Mouse (Mus musculus) erythroblast, embryonic 14.5 days (primary cell): ENCODE data around the gene Cdh23. TPM values are rescaled to one million over a fixed set of nuclear protein-coding genes. Genes with fewer than 3 reads are reported as not detected.

Experiments used
- H3K27me3 ChIP-seq: 2 replicates; pipeline ENCODE4 v1.6.1; 2012; ENCODE audit warnings: inconsistent platforms; ENCODE audit not compliant: control insufficient read depth
- H3K36me3 ChIP-seq: 2 replicates; pipeline ENCODE4 v1.6.1; 2012; ENCODE audit warnings: mild to moderate bottlenecking, inconsistent platforms; ENCODE audit not compliant: control insufficient read depth
- H3K4me1 ChIP-seq: 2 replicates; pipeline ENCODE4 v1.6.1; 2012; ENCODE audit warnings: inconsistent platforms; ENCODE audit not compliant: control insufficient read depth
- H3K4me3 ChIP-seq: replicated peaks from 2 replicates; pipeline ENCODE3; 2012; ENCODE audit warnings: moderate library complexity, mild to moderate bottlenecking, inconsistent platforms
- H3K9me3 ChIP-seq: 2 replicates; pipeline ENCODE4 v1.6.1; 2012; ENCODE audit warnings: low read length, inconsistent platforms, mixed read lengths; ENCODE audit not compliant: control insufficient read depth
- GATA1 ChIP-seq: IDR thresholded peaks from 2 replicates; pipeline ENCODE4 v1.6.1; 2012; ENCODE audit warnings: low read length, inconsistent platforms, mixed read lengths
- TAL1 ChIP-seq: IDR thresholded peaks from 3 replicates; pipeline ENCODE4 v1.6.1; 2012; ENCODE audit warnings: low read length, inconsistent platforms, mixed read lengths
- polyA plus RNA-seq: library from polyadenylated mRNA; stranded (reverse); fragments of >175 nt; gene quantifications from 2 replicates; pipeline ENCODE4 v1.2.3, GENCODE M21; 2012

Cdh23 gene
- polyA plus RNA-seq, 1 experiment, result 0.01 TPM

DNA sequence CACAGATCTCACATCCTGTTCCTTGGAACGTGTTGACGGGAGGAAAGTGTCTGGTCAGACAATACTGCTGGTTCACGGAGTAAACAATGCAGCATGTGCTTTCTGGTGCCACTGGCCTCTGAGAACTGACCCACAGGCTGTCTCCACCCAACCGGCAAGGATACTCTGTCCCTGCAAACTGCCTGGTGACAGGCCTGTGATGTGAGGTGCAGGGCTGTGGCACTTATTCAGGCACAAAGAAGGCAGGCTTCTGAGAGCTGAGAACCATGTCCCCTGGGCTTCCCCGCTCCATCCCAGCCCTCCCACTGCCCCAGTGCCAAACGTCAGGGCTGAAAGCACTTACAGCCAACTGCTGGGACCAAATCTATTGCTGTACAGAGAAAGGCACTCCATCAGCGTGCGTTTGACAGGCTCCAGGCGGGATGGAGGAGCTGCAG is 137.8 kb downstream of the Cdh23 start:
- Histone ChIP-seq H3K36me3 (no peaks in the 10 kb centered on the region), H3K4me3 (no peak overlapping the region), H3K27me3 (no peaks in the 10 kb centered on the region), H3K9me3 (no peaks in the 10 kb centered on the region), H3K4me1 (no peaks in the 10 kb centered on the region)
- no peak for TF ChIP-seq GATA1
- TF ChIP-seq TAL1, result no peak

DNA sequence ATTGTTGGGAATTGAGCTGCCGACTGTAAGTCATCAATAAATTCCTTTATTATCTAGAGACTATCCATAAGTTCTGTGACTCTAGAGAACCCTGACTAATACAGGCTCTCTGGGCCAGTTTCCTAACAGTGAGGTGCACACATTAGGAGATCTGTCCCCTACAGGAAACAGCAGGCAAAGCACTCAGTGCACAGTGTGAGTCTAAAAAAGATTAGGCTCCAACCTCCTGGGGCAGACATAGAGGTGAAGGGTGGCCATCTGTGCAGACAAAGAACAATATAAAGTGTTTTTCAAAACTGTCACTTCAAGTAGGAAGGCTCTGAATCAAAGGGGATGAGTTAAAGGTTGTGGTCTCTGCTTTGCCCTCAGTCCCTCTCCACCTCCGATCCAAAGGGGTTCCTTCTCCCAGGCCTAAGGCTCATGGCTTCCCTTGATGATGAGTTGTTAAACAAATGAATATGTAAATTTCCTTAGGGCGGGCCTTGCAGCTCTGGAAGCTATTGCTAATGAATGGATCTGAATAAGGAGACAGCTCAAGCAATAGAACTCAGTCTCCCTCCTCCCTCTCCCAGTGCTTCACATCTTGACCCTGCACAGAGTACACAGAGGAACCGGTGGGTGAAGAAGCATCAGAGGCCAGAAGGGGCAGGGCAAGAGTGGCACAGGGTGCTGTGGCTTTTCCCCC is 143.2 kb downstream of the Cdh23 start:
- no peaks in the 10 kb centered on the region for H3K36me3 ChIP-seq
- TF ChIP-seq TAL1, result no peak
- TF ChIP-seq GATA1, result no peak
- H3K9me3 ChIP-seq, result no peaks in the 10 kb centered on the region
- H3K27me3 ChIP-seq, result no peaks in the 10 kb centered on the region
- no peaks in the 10 kb centered on the region for H3K4me1 ChIP-seq
- no peak overlapping the region for H3K4me3 ChIP-seq

DNA sequence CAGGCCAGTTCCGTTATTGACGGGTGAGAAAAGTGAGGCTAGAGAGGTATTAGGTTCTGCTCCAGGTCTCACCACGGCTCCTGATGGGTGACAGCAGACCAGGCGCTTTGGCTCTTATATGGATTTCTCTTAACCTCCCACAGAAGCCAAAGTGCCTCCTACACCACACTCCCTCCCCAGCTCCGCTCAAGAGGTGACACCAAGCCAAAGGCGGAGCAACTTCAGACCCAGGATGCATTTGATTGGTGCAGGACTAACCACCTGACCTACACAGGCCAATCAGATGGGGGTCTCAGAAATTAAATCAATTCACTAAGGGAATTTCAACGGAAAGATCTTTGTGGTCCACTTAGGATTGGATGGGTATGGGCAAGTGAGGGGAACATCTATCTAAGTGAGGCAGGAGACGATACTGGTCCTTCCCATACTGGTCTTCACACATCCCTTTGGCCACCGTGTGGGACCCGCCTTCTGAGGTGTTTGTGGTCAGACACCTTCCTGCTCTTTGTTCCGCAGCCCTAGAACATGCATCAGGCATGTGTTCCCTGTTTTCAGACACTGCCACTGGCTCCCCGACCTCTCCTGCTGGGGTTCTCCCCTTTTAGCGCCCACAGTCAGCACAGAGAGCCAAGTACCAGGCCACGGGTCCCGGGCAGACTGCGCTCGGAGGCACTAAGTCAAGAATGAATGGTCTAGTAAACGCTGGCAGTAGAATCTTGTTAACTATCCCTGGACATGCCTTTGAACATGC is 157.0 kb downstream of the Cdh23 start:
- Histone ChIP-seq H3K4me3 (no peak overlapping the region), H3K27me3 (no peaks in the 10 kb centered on the region), H3K9me3 (no peaks in the 10 kb centered on the region; the same call in 1 of the 2 replicates), H3K4me1 (peaks cover 4% of the 10 kb centered on the region), H3K36me3 (no peaks in the 10 kb centered on the region)
- TF ChIP-seq GATA1 (no peak), TAL1 (no peak)

DNA sequence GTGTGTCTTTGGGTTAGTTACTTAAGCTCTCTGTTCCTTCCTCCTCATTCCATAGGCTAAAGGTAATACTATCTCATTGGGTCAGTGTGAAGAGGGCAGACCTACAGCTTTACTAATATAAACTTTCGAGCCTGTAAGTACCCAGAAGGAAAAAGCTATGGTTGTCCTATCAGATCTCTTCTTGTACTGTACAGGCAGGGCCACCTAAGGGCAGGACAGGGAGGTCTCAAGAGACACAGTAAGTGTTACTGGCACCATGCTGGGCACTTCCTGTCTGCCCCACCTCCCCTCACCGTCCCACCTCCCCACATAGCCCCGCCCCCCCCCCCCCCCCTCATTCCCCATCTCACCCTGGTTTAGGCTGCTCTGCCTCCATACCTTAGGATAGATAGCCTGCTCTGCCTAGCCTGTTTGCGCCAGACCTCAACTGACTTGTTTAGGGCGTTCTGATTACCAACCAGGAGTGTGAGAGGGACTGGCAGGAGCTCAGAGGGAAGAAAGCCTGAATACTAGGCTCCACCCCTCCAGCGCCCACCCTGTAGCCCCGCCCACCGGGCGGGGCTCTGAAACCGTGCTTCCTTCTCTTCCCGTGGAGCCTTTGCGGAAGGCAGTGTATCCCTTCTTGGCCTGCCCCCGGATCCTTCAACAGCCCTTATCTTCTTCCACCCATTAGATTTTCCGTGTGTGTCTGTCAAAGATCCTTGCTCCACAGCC is 160.0 kb downstream of the Cdh23 start:
- H3K4me1 ChIP-seq, result peaks cover 4% of the 10 kb centered on the region
- TF ChIP-seq TAL1 (no peak), GATA1 (no peak)
- no peak overlapping the region for H3K4me3 ChIP-seq
- no peaks in the 10 kb centered on the region for H3K36me3 ChIP-seq
- H3K9me3 ChIP-seq, result no peaks in the 10 kb centered on the region
- no peaks in the 10 kb centered on the region for H3K27me3 ChIP-seq

DNA sequence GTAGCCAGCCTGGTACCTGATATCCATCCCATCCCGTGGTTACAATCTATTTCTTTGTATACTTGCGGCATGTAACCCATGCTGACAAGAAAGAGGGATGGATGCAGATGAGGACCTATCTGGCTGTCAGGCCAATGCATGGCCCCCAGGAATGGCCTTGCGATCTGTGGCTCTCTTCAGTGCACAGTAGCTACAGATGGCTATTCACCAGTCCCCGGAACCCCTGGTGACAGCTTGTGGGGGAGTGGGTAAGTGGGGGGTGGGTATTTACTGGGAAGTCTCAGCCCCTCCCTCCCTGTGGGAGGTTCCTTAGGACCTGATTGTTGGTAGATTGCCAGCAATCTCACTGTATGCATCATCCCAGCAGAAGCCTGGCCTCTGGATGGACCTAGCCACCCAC is 163.8 kb downstream of the Cdh23 start:
- TF ChIP-seq TAL1, result no peak
- TF ChIP-seq GATA1, result no peak
- Histone ChIP-seq H3K4me1 (peaks cover 4% of the 10 kb centered on the region), H3K4me3 (no peak overlapping the region), H3K36me3 (no peaks in the 10 kb centered on the region), H3K27me3 (peaks cover 2% of the 10 kb centered on the region; the same call in 1 of the 2 replicates), H3K9me3 (no peaks in the 10 kb centered on the region)

DNA sequence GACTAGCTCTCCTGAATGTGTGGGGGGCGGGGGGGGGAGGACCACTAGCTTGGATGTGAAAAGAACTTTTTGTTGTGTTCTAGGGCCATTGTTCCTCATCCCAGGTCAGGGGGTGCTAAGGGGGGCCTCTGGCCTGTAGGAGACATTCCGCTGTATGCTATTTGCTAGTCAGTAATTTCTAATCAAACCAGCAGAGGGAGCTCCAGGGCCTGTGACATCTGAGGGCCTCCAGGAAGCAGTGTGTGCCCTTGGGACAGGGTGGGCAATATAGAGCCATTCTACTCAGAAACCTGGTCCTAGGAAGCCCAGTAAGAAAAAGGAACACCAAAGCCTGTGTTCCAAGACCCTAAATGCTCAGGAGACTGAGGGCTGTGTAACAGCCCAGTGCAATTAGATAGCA is 164.9 kb downstream of the Cdh23 start:
- no peaks in the 10 kb centered on the region for H3K4me1 ChIP-seq
- TF ChIP-seq TAL1, result no peak
- no peak for TF ChIP-seq GATA1
- H3K36me3 ChIP-seq, result no peaks in the 10 kb centered on the region
- H3K27me3 ChIP-seq, result peaks cover 2% of the 10 kb centered on the region; the same call in 1 of the 2 replicates
- no peaks in the 10 kb centered on the region for H3K9me3 ChIP-seq
- no peak overlapping the region for H3K4me3 ChIP-seq

DNA sequence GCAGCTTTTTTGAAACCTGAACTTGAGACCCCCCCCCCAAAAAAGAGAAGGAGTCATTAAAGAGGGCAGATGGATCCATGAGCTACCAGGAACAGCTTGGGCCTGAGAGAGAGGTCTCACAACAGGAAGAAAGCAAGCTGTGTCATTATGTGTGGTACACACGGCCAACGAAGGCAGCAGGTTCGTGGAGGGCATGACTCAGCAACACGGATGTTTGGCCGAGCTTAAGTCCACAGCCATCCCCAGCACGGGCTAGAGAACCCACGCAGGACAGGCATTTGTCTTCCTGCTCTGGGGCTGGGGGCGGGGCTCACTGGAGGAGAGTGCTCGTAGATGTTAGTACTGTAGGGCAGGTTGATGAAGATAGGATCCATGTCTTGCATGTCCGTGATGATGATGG is 165.7 kb downstream of the Cdh23 start:
- Histone ChIP-seq H3K9me3 (no peaks in the 10 kb centered on the region), H3K4me1 (no peaks in the 10 kb centered on the region), H3K36me3 (no peaks in the 10 kb centered on the region), H3K27me3 (peaks cover 2% of the 10 kb centered on the region; the same call in 1 of the 2 replicates), H3K4me3 (no peak overlapping the region)
- TF ChIP-seq GATA1 (no peak), TAL1 (no peak)

DNA sequence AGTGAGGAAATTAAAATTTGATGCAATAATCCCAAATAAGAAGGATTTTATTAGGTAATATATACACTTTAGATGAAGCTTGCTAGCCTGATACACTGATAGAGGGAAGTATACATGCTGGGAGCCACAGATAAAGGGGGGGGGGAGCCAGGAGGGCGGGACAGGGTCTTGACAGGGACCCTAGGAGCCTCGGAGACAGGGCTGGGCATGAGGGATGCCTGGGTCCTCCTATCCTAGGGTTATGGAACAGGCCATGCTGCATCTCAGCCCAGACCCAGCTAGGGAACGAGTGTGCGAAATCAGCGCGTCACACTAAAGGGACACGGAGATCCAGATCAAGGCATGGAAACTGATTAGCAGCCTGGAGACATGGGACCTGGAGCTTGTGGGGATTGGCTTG is 168.3 kb downstream of the Cdh23 start:
- TF ChIP-seq TAL1, result no peak
- H3K36me3 ChIP-seq, result no peaks in the 10 kb centered on the region
- H3K9me3 ChIP-seq, result no peaks in the 10 kb centered on the region
- H3K4me3 ChIP-seq, result no peak overlapping the region
- no peaks in the 10 kb centered on the region for H3K4me1 ChIP-seq
- peaks cover 2% of the 10 kb centered on the region; the same call in 1 of the 2 replicates for H3K27me3 ChIP-seq

DNA sequence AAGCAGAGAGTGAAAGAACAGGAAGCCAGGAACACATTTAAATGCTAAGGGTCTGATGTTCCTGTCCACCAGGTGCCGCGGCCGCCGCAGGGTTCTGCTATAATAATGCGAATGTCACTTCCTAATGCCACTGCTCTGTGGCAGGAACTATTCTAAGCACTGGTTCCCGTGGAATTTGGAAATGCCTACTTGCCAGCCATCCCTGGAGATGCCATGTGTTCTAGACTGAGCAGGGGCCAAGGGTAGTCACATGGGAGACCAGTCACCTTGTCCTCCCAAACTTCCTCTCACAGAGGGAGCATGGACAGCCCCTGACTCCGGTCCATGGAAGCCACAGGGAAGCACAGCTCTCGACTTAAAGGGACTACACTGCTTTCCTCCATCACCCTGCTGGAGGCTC is 171.2 kb downstream of the Cdh23 start:
- Histone ChIP-seq H3K36me3 (no peaks in the 10 kb centered on the region), H3K4me1 (no peaks in the 10 kb centered on the region), H3K9me3 (no peaks in the 10 kb centered on the region), H3K4me3 (no peak overlapping the region), H3K27me3 (peaks cover 2% of the 10 kb centered on the region; the same call in 1 of the 2 replicates)
- TF ChIP-seq GATA1 (no peak), TAL1 (no peak)
